Mouse (Mus musculus) brain, adult 10 weeks (tissue): ENCODE data around the gene Fam120b. TPM values are rescaled to one million over a fixed set of nuclear protein-coding genes. Genes with fewer than 3 reads are reported as not detected.

Source experiments
- polyA plus RNA-seq: library from polyadenylated mRNA; stranded (reverse); fragments of 350-450 nt; fragmentation: Illumina TruSeq; extraction: RNeasy Lipid Tissue Mini Kit (QIAGEN cat#74804); gene quantifications from one replicate; pipeline ENCODE4 v1.2.3, GENCODE M21; 2015; ENCODE audit warnings: low read depth, low replicate concordance

Fam120b gene
- 43.8 TPM for polyA plus RNA-seq

GRCm38 (mm10) chr17:15395997-15396675 lies at the start of gene Fam120b:
Fam120b (plus strand) TSS chr17:15396202.

GRCm38 (mm10) chr17:15376494-15377181 lies 19.4 kb upstream of the Fam120b start, which contains the start of gene Dll1:
Dll1 (minus strand) TSS chr17:15376872.

Other genes starting within 250 kb of the Fam120b start
- 4.0 TPM for gene Dll1, start 19.3 kb upstream of the Fam120b start, polyA plus RNA-seq
- gene Psmb1, start 103.5 kb downstream of the Fam120b start, polyA plus RNA-seq: 214 TPM
- 34.7 TPM for gene Tbp, start 103.7 kb downstream of the Fam120b start, polyA plus RNA-seq
- 34.5 TPM for gene Pdcd2, start 131.1 kb downstream of the Fam120b start, polyA plus RNA-seq
- gene Prdm9, start 168.2 kb downstream of the Fam120b start, polyA plus RNA-seq: 1.7 TPM